Mouse (Mus musculus): Measurements from ENCODE around the gene Rprd2. TPM values are rescaled to one million over a fixed set of nuclear protein-coding genes. Genes with fewer than 3 reads are reported as not detected.
"Not testable (repeated sequence)": the region's sequence is repeated elsewhere in the genome, so short reads cannot be mapped to it uniquely, and the experiment has no call there.

Rprd2 gene
- 10 to 100 TPM; 60.4 to 63.5 TPM for total RNA-seq (2021)
- long read RNA-seq, experiment 1, transcript Rprd2-202 (9 exons, 3,298 nt) = major isoform, 7 of 13 reads
- long read RNA-seq, experiment 1, partial matches to known transcripts = 1 of 13 reads
- long read RNA-seq, experiment 1, other reads (novel, unspliced or antisense) = 5 of 13 reads
- long read RNA-seq, experiment 2, full-length matches to known transcripts = 4 of 16 reads
- long read RNA-seq, experiment 2, partial matches to known transcripts = 1 of 16 reads
- long read RNA-seq, experiment 2, other reads (novel, unspliced or antisense) = 11 of 16 reads

- peak; percentile 78 to 83 for DNase-seq (ENCODE audit: low spot score in 2 of 2)
These were observed at the start of gene Rprd2 for GRCm38 (mm10) chr3:95818571-95819288. Gene Rprd2, minus strand, starts transcription at chr3:95818863.

- no peak for DNase-seq (ENCODE audit: low spot score in 2 of 2)
These were observed 48.7 kb upstream of the Rprd2 start for GRCm38 (mm10) chr3:95867408-95867807.

GRCm38 (mm10) chr3:95866071-95866470 lies 47.4 kb upstream of the Rprd2 start:
- no peak for DNase-seq (ENCODE audit: low spot score in 2 of 2)

GRCm38 (mm10) chr3:95865571-95865970 lies 46.9 kb upstream of the Rprd2 start:
- no peak for DNase-seq (ENCODE audit: low spot score in 2 of 2)

GRCm38 (mm10) chr3:95865050-95865449 lies 46.4 kb upstream of the Rprd2 start:
- DNase-seq (ENCODE audit: low spot score in 2 of 2) = peak; percentile 53 to 77

- DNase-seq (ENCODE audit: low spot score in 2 of 2) = no peak
These were observed 44.9 kb upstream of the Rprd2 start for GRCm38 (mm10) chr3:95863578-95863977.

- peak; percentile 46 to 88 for DNase-seq (ENCODE audit: low spot score in 2 of 2)
These were observed 43.1 kb upstream of the Rprd2 start for GRCm38 (mm10) chr3:95861796-95862195.

- DNase-seq (ENCODE audit: low spot score in 2 of 2) = no peak
These were observed 42.6 kb upstream of the Rprd2 start for GRCm38 (mm10) chr3:95861216-95861615.

GRCm38 (mm10) chr3:95860323-95860722 lies 41.7 kb upstream of the Rprd2 start:
- DNase-seq (ENCODE audit: low spot score in 2 of 2) = no peak

- not testable (repeated sequence) for DNase-seq (ENCODE audit: low spot score in 2 of 2)
These were observed 39.6 kb upstream of the Rprd2 start for GRCm38 (mm10) chr3:95858278-95858677.

GRCm38 (mm10) chr3:95857050-95857449 lies 38.4 kb upstream of the Rprd2 start:
- DNase-seq (ENCODE audit: low spot score in 2 of 2) = not testable (repeated sequence)

GRCm38 (mm10) chr3:95856115-95856514 lies 37.5 kb upstream of the Rprd2 start:
- no peak for DNase-seq (ENCODE audit: low spot score in 2 of 2)

- DNase-seq (ENCODE audit: low spot score in 2 of 2) = peak; percentile 89 to 95
These were observed 36.9 kb upstream of the Rprd2 start, which contains the start of gene Prpf3 for GRCm38 (mm10) chr3:95855502-95856089. Gene Prpf3, minus strand, starts transcription at chr3:95855885.

- no peak for DNase-seq (ENCODE audit: low spot score in 2 of 2)
These were observed 32.7 kb upstream of the Rprd2 start for GRCm38 (mm10) chr3:95851317-95851716.

GRCm38 (mm10) chr3:95850611-95851010 lies 31.9 kb upstream of the Rprd2 start:
- no peak for DNase-seq (ENCODE audit: low spot score in 2 of 2)

GRCm38 (mm10) chr3:95842503-95843214 lies 24.0 kb upstream of the Rprd2 start:
- no peak for DNase-seq (ENCODE audit: low spot score in 2 of 2)

GRCm38 (mm10) chr3:95839250-95839649 lies 20.6 kb upstream of the Rprd2 start:
- no peak for DNase-seq (ENCODE audit: low spot score in 2 of 2)

- DNase-seq (ENCODE audit: low spot score in 2 of 2) = no peak
These were observed 10.4 kb upstream of the Rprd2 start for GRCm38 (mm10) chr3:95829053-95829452.

- no peak for DNase-seq (ENCODE audit: low spot score in 2 of 2)
These were observed 7.6 kb upstream of the Rprd2 start for GRCm38 (mm10) chr3:95826275-95826674.

- no peak for DNase-seq (ENCODE audit: low spot score in 2 of 2)
These were observed 1.7 kb upstream of the Rprd2 start for GRCm38 (mm10) chr3:95820046-95821010.
